Mouse (Mus musculus): ENCODE data around the gene Olfr1461.

The Olfr1461 gene

GRCm38 (mm10) chr19:13162700-13163099 lies at the start of gene Olfr1461:
TSS of gene Olfr1461 (plus strand) at chr19:13163000.
- DNase-seq (ENCODE audit: low spot score in 2 of 2), result no peak

GRCm38 (mm10) chr19:13149449-13149848 lies 13.4 kb upstream of the Olfr1461 start, which contains the start of gene Olfr1459:
TSS of gene Olfr1459 (minus strand) at chr19:13149549.
- DNase-seq (ENCODE audit: low spot score in 2 of 2), result no peak

- no peak for DNase-seq (ENCODE audit: low spot score in 2 of 2)
Measured at GRCm38 (mm10) chr19:13185434-13185833, 22.6 kb downstream of the Olfr1461 start, which contains the start of gene Olfr1462. TSS of gene Olfr1462 (plus strand) at chr19:13185734.
